Mouse (Mus musculus) urinary bladder, postnatal 36 days (tissue): ENCODE data around the gene Ank3.

Experiments
- DNase-seq, 2 experiments: peaks; one replicate each; pipeline ENCODE4 v3.0.0; 2022; ENCODE audit warnings: low spot score in 2 of 2, mixed read lengths in 1 of 2

Ank3 gene

GRCm38 (mm10) chr10:69471841-69472240 is 73.3 kb downstream of the Ank3 start:
- DNase-seq = no peak

DNA sequence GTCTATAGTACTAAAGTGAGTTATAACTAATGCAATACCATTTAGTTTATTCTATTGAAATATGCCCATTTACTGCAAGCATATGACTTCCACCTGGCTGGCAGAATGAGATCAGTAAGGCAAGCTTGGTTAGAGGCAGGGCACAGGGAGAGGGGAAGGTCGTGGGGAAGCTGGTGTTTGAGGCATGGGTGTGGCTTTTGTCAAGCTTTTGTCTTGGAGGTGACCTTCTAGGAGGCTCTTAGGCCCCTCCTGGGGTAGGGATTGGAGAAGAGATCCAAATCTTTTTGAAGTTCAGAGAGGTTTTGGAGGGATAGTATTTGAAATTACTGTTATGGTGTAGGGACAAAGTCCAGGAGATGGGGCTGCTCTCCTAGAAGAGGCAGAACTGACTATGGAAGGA is 78.3 kb downstream of the Ank3 start:
- no peak for DNase-seq

DNA sequence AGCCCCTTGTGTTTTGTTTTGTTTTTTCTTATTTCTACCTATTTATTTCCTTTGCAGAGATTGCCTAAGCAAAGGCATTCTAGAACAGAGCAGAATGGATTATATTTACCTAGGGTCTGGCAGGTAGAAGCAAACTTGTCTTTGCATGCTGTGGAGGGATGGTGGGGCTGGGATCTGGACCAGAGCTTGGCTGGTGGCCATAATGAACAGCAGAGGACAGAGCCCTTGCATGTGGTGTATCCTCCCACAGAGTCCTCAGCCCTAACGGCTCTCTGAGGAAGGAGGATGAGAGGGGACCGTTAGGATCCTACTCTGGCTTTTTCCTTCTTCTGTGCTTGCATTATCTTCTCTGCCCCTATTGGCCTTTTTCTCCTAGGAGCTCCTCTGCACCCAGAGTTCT is 79.1 kb downstream of the Ank3 start:
- no peak for DNase-seq

- no peak for DNase-seq
Measured at GRCm38 (mm10) chr10:69478831-69479230, 80.3 kb downstream of the Ank3 start.

DNA sequence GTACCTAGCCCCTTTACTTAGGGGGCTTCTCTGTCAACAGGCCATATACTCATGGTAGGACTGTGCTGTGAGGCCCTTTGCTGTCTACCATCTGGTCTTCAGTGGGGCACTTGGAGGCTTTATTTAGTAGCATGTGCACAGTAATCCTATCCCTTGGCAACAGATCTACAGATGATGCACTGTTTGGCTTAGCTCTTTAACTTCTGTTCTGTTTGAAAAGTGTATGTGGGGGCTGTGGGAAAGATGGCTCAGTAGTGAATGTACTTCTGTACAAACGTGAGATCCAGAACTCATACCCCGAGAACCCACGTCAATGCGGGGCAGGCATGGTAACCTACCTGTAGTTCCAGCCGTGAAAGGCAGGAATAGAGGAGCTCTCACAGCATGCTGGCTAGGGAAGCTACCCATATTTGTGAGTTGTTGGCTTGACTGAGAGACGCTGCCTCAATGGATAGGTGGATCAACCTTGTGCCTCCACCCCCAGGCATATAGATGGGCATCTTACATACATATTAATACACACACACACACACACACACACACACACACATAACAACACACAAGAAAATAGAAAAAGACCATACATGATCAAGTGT is 86.7 kb downstream of the Ank3 start:
- DNase-seq = no peak

DNA sequence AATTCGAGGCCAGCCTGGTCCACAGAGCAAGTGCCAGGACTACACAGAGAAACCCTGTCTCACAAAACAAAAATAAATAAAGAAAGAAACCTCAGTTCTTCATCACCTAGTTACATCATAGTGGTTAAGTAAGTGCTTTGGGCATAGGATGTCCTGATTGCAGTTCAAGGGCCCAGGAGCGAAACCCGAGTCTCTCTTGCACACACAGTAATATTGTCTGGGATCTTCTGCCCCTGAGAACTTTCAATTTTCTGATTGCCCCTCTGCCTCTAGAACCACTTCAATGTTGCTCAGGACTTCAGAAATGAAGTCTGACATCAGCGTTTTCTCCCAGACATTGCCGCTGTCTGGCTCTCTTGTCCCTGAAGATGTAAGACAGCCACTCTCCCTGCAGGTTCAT is 91.6 kb downstream of the Ank3 start:
- no peak for DNase-seq

DNA sequence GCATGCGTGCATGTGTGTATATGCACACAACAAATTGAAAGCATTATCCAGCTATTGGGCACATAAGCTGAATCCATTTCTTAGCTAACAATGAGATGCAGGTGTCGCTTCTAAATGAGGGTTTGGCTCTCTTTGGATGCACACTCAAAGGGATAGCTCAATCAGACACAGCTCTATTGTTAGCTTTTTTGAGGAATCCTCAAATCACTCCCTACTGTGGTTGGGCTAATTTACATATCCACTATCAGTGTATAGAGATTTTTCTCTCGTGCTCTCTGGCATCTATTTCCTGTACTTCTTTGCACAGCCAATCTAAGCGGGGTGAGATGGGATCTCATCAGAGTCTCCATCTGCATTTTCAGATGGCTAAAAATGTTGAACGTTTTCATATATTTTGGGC is 93.4 kb downstream of the Ank3 start:
- no peak for DNase-seq

- no peak for DNase-seq
Measured at GRCm38 (mm10) chr10:69497382-69497781, 98.8 kb downstream of the Ank3 start.

DNA sequence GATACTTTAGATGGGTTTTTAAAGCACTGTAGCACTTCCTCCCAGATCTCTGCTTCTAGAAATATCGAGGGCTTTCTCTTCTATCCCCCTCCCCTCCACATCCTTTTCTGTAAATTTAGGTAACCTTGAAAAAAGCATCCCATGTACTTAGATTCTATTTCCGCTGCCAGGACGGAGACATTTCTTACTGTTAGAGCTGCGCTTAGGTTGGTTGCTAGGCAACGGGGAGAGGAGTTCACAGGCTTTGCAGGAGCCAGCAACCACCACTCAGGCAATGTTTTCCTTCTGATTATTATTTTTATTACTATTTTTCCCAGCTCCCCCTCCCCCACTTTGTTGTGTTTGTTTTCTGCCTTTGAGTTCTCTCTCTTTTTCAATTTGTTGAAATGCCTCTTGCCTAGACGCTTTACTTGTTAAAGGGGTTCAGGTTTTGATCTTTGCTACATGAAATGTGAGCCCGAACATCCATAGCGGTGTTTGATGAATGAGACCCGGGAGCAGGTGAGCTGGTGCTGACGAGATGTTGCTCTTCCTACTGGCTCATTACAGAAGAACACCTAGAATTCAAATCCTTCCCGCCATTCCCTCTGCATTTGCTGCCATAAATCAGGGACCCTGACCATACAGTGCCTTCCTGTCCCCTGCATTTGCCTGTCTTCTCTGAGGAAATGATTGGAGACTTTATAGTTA is 101.7 kb downstream of the Ank3 start:
- no peak for DNase-seq

- DNase-seq = no peak
Measured at GRCm38 (mm10) chr10:69503791-69504190, 105.2 kb downstream of the Ank3 start.

DNA sequence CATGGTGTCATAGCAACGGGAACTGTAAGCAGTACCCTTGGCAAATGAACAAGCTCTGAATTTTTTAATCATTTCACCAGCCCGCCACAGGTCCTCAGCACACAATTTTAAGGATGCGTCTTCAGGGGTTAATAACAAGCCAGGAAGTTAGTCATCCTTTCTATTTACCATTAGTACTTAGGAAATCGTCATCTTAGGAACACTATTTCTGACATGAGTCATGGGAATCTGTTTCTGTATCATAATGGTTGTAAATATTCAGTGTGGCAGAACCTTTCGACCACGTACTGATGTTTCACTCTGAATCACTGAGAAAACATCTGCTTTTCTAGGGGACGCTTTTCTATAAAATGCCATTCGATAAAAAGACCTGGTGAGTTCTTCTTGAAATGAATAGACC is 109.1 kb downstream of the Ank3 start:
- DNase-seq = no peak

- no peak for DNase-seq
Measured at GRCm38 (mm10) chr10:69510392-69510791, 111.8 kb downstream of the Ank3 start.

DNA sequence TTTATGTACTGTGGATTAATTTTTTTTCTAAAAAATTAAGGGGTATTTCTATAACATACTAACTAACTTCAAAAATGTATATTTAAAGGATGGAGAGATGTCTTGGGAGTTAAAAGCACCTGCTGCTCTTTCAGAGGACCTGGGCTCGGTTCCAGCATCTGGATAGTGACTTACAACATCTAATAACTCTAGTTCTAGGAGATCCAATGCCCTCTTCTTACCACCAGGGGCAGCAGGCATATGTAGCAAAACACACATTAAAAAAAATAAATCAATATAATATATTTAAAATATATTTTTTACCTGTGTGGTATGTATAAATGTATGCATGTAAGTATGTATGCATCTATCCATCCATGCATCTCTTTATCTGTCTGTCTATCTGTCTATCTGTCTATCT is 112.7 kb downstream of the Ank3 start:
- DNase-seq = no peak

DNA sequence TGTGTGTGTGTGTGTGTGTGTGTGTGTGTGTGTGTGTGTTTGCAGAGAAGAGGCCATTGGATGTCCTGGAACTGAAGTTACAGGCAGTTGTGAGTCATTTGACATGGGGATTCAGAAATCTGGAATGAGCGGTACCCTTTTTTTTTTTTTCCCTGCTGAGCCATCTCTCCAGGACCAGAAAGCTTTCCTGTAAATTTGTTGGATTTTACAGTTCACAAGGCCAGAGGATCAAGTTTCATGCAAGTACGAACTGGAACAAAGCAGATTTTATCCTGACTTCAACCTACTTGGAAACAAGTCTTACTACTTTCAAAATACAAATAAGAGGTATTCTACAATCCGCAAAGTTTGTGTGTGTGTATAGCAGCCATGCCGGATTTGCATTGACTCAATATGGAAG is 123.4 kb downstream of the Ank3 start:
- DNase-seq = no peak

DNA sequence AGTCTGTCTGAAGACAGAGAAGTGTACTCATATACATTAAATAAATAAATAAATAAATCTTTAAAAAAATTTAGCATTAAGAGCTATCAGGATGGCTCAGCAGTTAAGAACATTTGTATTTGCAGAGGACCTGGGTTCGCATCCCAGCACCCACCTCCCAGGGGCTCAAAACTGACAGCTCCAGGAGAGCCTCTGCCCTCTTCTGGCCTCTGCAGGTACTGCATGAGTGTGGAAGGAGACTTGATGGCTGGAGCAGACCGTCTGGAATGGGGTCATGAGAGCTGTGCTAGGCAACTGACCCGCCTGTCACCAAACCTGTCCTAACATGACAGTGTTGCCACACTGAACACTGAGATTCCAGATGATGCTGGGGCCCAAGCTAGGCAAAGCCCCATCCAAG is 124.6 kb downstream of the Ank3 start:
- peak in 1 of 2 experiments; percentile 4 for DNase-seq

DNA sequence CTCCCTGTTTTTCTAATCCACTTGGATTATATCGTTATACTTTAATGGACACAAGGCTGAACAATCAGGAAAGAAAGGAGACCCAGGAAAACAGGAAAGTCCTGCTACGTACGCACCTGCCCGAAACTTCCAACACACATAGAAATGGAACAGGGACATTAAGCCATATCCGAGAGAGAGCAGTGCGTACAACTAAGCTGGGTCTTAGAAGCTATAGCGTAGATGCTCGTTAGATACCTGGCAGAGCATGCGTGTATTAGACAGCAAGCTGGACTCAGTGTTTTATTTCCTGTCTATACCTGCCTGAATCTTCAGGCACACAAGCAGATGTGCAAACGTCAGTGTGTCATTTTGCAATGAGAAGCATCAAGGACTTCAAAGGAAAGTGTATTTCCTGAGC is 128.7 kb downstream of the Ank3 start:
- DNase-seq = no peak

DNA sequence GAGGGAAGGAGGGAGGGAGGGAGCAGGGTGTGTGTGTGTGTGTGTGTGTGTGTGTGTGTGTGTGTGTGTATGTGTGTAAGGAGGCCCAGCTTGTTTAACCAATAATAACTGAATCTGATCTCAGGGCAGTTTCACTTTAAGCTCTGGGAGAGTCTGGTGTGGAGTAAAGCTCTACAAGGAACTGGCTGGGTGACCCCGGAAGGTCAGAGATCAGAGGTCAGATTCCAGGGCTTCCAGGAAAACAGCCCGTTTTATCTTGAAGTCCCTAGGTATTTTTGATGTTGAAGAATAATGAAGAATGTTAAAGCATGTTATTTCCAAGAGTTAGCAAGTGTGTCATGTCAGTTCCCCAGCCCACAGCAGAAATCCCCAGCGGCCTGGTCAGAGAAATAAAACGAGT is 130.2 kb downstream of the Ank3 start:
- DNase-seq = no peak

DNA sequence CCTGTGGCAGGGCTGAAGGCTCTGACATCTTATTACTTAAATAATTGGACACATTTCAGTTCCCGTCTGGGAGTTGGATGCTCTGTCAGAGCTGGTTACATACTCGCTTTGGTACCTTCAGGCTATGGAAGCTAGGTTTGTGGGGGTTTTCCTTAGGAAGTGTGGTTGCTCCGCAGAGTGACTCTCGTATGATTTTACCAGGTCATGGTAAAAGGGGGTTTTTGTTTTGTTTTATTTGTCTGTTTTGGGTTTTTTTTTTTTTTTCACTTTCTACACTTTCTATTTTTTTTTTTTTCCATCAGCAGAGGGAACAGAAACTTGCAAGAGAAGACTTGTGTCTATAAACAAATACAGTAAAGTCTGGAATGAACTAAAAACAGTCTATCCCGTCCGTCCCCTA is 131.8 kb downstream of the Ank3 start:
- DNase-seq = no peak

GRCm38 (mm10) chr10:69531569-69531968 is 133.0 kb downstream of the Ank3 start:
- no peak for DNase-seq

GRCm38 (mm10) chr10:69532169-69532730 is 133.7 kb downstream of the Ank3 start:
- no peak for DNase-seq

DNA sequence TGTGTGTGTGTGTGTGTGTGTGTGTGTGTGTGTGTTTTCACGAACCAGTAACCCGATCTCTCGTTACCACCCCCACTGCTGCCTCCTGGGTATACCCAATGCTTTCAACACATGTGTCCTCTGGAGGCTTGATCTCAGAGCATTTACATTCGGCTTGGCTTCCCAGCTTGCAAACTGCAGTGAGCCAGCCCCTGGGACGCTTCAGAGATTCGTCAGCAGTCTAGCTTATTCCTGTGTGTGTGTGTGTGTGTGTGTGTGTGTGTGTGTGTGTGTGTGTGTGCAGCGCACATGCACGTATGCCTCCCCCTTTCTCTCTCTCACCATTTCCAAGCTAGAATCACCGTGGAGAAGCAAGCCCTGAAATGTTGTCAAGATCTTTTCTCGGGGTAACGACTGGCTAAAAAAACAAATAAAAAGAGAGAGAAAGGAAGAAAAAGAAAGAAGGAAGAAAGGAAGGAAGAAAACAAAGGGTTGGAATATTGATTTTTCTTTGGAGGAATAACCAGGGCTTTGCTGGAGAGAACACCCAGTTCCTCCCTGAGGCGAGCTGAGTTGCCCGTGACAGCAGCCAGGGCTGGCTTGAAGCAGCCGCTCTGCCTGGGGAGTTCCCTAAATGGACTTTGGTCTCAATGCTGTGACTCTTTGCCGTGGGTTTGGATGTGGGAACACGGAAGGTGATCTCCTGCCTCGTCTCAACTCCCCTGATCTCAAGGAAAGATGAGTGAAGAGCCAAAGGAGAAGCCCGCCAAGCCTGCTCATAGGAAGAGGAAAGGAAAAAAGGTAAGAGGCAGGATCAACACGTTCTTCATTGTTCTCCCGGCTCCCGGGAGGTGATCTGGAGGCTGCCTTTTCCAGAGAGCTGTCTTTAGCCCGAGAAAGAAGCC is 135.2 kb downstream of the Ank3 start:
- peak in 1 of 2 experiments; percentile 15 for DNase-seq

DNA sequence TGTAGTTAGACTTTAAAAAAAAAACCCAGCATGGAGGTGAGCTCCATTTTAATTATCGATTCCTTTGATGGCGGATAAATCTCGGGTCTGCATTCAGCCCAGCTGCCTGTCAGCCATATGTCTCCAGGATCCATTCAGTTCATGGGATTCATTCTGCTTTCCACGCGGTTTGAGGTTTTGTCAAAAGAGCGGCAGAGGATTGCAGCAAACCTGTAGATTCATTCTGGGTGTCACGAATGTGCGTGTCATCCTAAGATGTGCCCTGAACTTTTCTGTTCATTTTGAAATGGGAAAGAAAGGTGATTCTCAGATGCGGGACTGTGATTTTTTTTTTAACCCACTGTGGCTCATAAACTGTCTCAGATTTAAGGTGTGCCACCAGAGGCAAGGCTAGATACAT is 136.1 kb downstream of the Ank3 start:
- no peak for DNase-seq
